Mouse (Mus musculus): ENCODE data around the gene Plekha4. TPM values are rescaled to one million over a fixed set of nuclear protein-coding genes. Genes with fewer than 3 reads are reported as not detected.
A peak's percentile ranks its signal among the peaks of the same experiment; 100 is the strongest.

Plekha4 gene
- polyA plus RNA-seq, 1 experiment = 12.9 TPM

DNA sequence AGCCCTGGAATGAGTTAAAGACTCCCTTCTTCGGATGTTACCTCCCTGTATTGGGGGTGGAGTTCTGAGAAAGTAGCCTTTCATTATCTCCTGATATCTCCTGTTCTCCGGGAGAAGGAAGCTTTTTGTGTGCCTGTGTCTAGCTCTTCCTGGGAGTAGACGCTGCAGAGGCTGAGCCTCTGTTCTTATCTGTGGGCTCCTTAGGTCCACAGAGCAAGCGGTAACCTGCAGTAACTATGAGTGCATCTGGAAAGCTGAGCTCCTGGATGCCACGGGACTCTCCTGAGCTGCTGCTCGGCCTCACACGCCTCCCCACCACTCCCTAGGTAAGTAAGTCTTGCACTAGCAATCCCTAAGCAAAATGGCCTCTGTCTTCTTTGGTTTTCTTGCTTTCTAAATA lies 40.0 kb upstream of the Plekha4 start:
- Histone ChIP-seq H3K27me3 (ENCODE audit: control insufficient read depth, insufficient read depth, low read length) (no peaks in the 10 kb centered on the region), H3K27ac (ENCODE audit: control insufficient read depth, insufficient read depth, low read depth, low read length) (peak overlapping the region; percentile 68), H3K4me1 (ENCODE audit: control insufficient read depth, insufficient read depth, low read length) (peaks cover 7% of the 10 kb centered on the region), H3K4me3 (ENCODE audit: control insufficient read depth, low read depth, low read length) (peak overlapping the region; percentile 60), H3K36me3 (ENCODE audit: control insufficient read depth, insufficient read depth, low read length) (no peaks in the 10 kb centered on the region)
- TF ChIP-seq CTCF (IDR thresholded peaks at IDR 0.05; ENCODE audit: control insufficient read depth, insufficient read depth, insufficient replicate concordance, low read depth, low read length) (no peak), POLR2A (IDR thresholded peaks at IDR 0.05; ENCODE audit: control insufficient read depth, low read depth, low read length) (peak; percentile 35; the same call in 1 of the 2 replicates)

GRCm38 (mm10) chr7:45486761-45487415 lies 39.2 kb upstream of the Plekha4 start, which contains the start of gene Gm45808:
Gene Gm45808, minus strand, starts transcription at chr7:45486811.
- Histone ChIP-seq H3K36me3 (ENCODE audit: control insufficient read depth, insufficient read depth, low read length) (no peaks in the 10 kb centered on the region), H3K4me3 (ENCODE audit: control insufficient read depth, low read depth, low read length) (peak within 1 kb of the TSS; percentile 60), H3K27me3 (ENCODE audit: control insufficient read depth, insufficient read depth, low read length) (no peaks in the 10 kb centered on the region), H3K4me1 (ENCODE audit: control insufficient read depth, insufficient read depth, low read length) (peaks cover 3% of the 10 kb centered on the region), H3K27ac (ENCODE audit: control insufficient read depth, insufficient read depth, low read depth, low read length) (peak within 1 kb of the TSS; percentile 68)
- TF ChIP-seq CTCF (IDR thresholded peaks at IDR 0.05; ENCODE audit: control insufficient read depth, insufficient read depth, insufficient replicate concordance, low read depth, low read length) = no peak
- no peak for TF ChIP-seq POLR2A (IDR thresholded peaks at IDR 0.05; ENCODE audit: control insufficient read depth, low read depth, low read length)

DNA sequence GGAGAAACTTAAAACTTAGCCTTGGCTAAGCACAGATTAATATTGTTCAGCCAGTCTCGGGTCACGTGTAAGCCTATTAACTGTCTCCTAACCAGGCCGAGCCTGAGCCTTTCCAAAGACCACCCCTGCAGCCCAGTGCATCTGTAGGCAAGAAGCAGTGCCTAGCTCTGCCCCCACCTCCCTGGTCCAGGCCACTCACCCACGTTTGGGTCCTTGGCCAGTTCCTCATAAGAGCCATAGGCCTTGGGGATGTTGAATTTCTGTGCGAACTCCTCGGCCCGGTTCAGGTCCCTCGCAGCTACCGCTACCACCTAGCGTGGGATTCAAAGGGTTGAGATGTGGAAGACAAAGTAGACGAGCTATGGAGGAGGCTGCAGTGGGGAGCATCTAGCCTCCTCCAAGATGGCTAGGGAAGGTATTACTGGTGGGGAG lies 38.3 kb upstream of the Plekha4 start:
- Histone ChIP-seq H3K36me3 (ENCODE audit: control insufficient read depth, insufficient read depth, low read length) (no peaks in the 10 kb centered on the region), H3K4me3 (ENCODE audit: control insufficient read depth, low read depth, low read length) (peak overlapping the region; percentile 68), H3K27me3 (ENCODE audit: control insufficient read depth, insufficient read depth, low read length) (no peaks in the 10 kb centered on the region), H3K4me1 (ENCODE audit: control insufficient read depth, insufficient read depth, low read length) (peaks cover 2% of the 10 kb centered on the region), H3K27ac (ENCODE audit: control insufficient read depth, insufficient read depth, low read depth, low read length) (peak overlapping the region; percentile 65)
- no peak for TF ChIP-seq CTCF (IDR thresholded peaks at IDR 0.05; ENCODE audit: control insufficient read depth, insufficient read depth, insufficient replicate concordance, low read depth, low read length)
- TF ChIP-seq POLR2A (IDR thresholded peaks at IDR 0.05; ENCODE audit: control insufficient read depth, low read depth, low read length) = no peak

DNA sequence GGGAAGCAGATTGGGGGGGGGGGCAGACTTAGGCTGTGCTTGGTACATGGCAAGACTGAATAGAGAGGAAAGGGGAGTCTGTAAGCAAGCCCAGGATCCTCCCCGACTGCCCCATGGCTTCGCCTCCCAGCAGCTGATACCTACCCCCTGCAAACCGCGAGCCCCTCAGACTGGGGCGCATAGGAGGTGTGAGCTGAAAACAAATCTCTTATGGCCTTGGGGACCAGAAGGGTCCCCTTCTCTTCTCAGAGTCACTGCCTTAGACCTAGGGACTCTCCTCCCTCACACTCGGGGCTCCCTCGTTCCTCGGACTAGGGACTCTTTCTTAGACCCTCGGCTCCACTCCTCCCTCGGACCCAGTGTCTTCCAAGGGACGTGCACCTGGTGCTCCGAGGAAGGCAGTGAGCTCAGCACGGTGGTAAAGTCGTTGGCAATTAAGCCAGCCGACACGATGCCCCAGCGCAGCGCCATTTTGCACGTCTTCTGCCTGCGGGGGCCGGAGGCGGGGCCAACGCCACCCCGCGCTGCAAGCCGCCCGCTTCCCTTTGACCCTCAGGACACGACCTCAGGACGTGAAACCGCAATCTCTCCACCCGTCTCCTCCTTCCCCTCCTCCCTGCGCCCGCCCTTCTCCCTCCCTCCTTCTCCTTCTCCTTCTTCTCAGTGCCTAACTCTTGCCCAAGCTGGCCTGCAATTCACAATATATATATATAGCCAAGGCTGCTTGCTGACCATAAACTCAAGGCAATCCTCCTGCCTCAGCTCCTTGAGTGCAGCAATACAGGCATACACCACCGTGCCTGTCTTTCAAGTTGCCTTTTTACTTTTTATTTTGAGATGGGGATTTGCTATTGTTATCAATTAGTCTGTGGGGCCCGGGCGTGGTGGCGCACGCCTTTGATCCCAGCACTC lies 37.6 kb upstream of the Plekha4 start, which contains the start of gene Dhdh:
TSS of gene Dhdh (minus strand) at position 513 of the 912 bp plus-strand sequence.
- H3K27me3 ChIP-seq (ENCODE audit: control insufficient read depth, insufficient read depth, low read length) = no peaks in the 10 kb centered on the region
- H3K4me1 ChIP-seq (ENCODE audit: control insufficient read depth, insufficient read depth, low read length) = peaks cover 2% of the 10 kb centered on the region
- TF ChIP-seq POLR2A (IDR thresholded peaks at IDR 0.05; ENCODE audit: control insufficient read depth, low read depth, low read length) (peak; percentile 63; the same call in 1 of the 2 replicates), CTCF (IDR thresholded peaks at IDR 0.05; ENCODE audit: control insufficient read depth, insufficient read depth, insufficient replicate concordance, low read depth, low read length) (no peak)
- no peaks in the 10 kb centered on the region for H3K36me3 ChIP-seq (ENCODE audit: control insufficient read depth, insufficient read depth, low read length)
- peak within 1 kb of the TSS; percentile 84 for H3K4me3 ChIP-seq (ENCODE audit: control insufficient read depth, low read depth, low read length)
- H3K27ac ChIP-seq (ENCODE audit: control insufficient read depth, insufficient read depth, low read depth, low read length) = peak within 1 kb of the TSS; percentile 70

DNA sequence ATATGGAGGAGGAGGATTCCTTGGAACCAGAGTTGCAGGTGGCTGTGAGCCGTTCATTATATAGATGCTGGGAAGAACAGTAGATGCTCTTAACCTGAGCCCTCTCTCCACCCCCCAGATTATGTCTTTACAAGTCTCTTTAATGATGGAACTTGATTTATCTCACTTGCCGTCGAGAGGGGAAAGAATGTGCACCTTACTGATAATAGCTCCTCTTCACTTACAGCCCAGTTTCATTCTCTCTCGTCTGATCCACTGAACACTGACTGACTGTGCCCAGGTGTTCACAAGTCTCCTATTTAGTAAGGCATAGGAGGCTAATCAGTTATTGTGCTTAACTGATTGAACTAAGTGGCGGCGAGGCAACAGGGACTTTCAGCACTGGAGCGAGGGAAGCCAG lies 36.6 kb upstream of the Plekha4 start:
- no peak overlapping the region for H3K4me3 ChIP-seq (ENCODE audit: control insufficient read depth, low read depth, low read length)
- H3K4me1 ChIP-seq (ENCODE audit: control insufficient read depth, insufficient read depth, low read length) = peaks cover 2% of the 10 kb centered on the region
- no peak overlapping the region; the same call in 1 of the 2 replicates for H3K27ac ChIP-seq (ENCODE audit: control insufficient read depth, insufficient read depth, low read depth, low read length)
- H3K27me3 ChIP-seq (ENCODE audit: control insufficient read depth, insufficient read depth, low read length) = no peaks in the 10 kb centered on the region
- no peaks in the 10 kb centered on the region for H3K36me3 ChIP-seq (ENCODE audit: control insufficient read depth, insufficient read depth, low read length)
- TF ChIP-seq CTCF (IDR thresholded peaks at IDR 0.05; ENCODE audit: control insufficient read depth, insufficient read depth, insufficient replicate concordance, low read depth, low read length) (no peak), POLR2A (IDR thresholded peaks at IDR 0.05; ENCODE audit: control insufficient read depth, low read depth, low read length) (no peak)

DNA sequence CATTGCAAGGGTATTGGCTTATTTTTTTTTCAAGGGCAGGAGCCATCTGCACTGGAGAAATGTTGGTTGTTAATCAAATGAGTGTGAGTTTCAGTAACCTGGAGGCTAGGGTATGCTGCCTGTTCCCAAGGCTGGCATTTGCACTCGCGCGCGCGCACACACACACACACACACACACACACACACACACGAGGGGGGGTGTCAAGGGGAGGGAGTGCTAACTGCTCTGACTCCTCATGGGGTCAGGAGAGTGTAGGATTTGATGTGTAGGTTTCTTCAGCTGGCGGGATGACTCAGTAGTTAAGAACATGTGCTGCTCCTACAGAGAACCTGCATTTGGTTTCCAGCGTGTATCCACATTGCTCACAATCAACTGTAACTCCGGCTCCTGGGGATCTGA lies 35.3 kb upstream of the Plekha4 start:
- TF ChIP-seq POLR2A (IDR thresholded peaks at IDR 0.05; ENCODE audit: control insufficient read depth, low read depth, low read length) (no peak), CTCF (IDR thresholded peaks at IDR 0.05; ENCODE audit: control insufficient read depth, insufficient read depth, insufficient replicate concordance, low read depth, low read length) (no peak)
- Histone ChIP-seq H3K36me3 (ENCODE audit: control insufficient read depth, insufficient read depth, low read length) (no peaks in the 10 kb centered on the region), H3K4me1 (ENCODE audit: control insufficient read depth, insufficient read depth, low read length) (peaks cover 2% of the 10 kb centered on the region), H3K27ac (ENCODE audit: control insufficient read depth, insufficient read depth, low read depth, low read length) (no peak overlapping the region), H3K27me3 (ENCODE audit: control insufficient read depth, insufficient read depth, low read length) (no peaks in the 10 kb centered on the region), H3K4me3 (ENCODE audit: control insufficient read depth, low read depth, low read length) (no peak overlapping the region)

- Histone ChIP-seq H3K36me3 (ENCODE audit: control insufficient read depth, insufficient read depth, low read length) (no peaks in the 10 kb centered on the region), H3K27ac (ENCODE audit: control insufficient read depth, insufficient read depth, low read depth, low read length) (no peak overlapping the region), H3K4me1 (ENCODE audit: control insufficient read depth, insufficient read depth, low read length) (peaks cover 2% of the 10 kb centered on the region), H3K4me3 (ENCODE audit: control insufficient read depth, low read depth, low read length) (no peak overlapping the region), H3K27me3 (ENCODE audit: control insufficient read depth, insufficient read depth, low read length) (no peaks in the 10 kb centered on the region)
- no peak for TF ChIP-seq CTCF (IDR thresholded peaks at IDR 0.05; ENCODE audit: control insufficient read depth, insufficient read depth, insufficient replicate concordance, low read depth, low read length)
- no peak for TF ChIP-seq POLR2A (IDR thresholded peaks at IDR 0.05; ENCODE audit: control insufficient read depth, low read depth, low read length)
Measured at GRCm38 (mm10) chr7:45491264-45491663, 34.9 kb upstream of the Plekha4 start.

Measured in testis, adult 2 months (tissue).